Mouse (Mus musculus) testis, adult 2 months (tissue): Measurements from ENCODE around the gene Zfp59. TPM values are rescaled to one million over a fixed set of nuclear protein-coding genes. Genes with fewer than 3 reads are reported as not detected.

Source experiments
- H3K27ac ChIP-seq: fragments of 200-500 bp; 2 replicates; pipeline ENCODE4 v1.5.1; 2012; ENCODE audit warnings: low read depth, low read length; ENCODE audit not compliant: control insufficient read depth, insufficient read depth
- H3K27me3 ChIP-seq: fragments of 200-500 bp; 2 replicates; pipeline ENCODE4 v1.6.1; 2012; ENCODE audit warnings: mild to moderate bottlenecking, low read length, moderate library complexity; ENCODE audit not compliant: control insufficient read depth, insufficient read depth
- H3K36me3 ChIP-seq: fragments of 200-500 bp; 2 replicates; pipeline ENCODE4 v1.6.1; 2012; ENCODE audit warnings: mild to moderate bottlenecking, low read length; ENCODE audit not compliant: control insufficient read depth, insufficient read depth
- H3K4me1 ChIP-seq: fragments of 200-500 bp; 2 replicates; pipeline ENCODE4 v1.6.1; 2012; ENCODE audit warnings: low read length; ENCODE audit not compliant: control insufficient read depth, insufficient read depth
- H3K4me3 ChIP-seq: fragments of 200-500 bp; 2 replicates; pipeline ENCODE4 v1.5.1; 2012; ENCODE audit warnings: low read depth, mild to moderate bottlenecking, low read length, moderate library complexity, mixed read lengths; ENCODE audit not compliant: control insufficient read depth
- CTCF ChIP-seq: fragments of 200-500 bp; IDR thresholded peaks from 2 replicates; pipeline ENCODE4 v1.5.1; 2012; ENCODE audit warnings: low read depth, mild to moderate bottlenecking, inconsistent platforms, low read length, moderate library complexity; ENCODE audit not compliant: control insufficient read depth, insufficient read depth, insufficient replicate concordance
- POLR2A ChIP-seq: fragments of 200-500 bp; IDR thresholded peaks from 2 replicates; pipeline ENCODE4 v1.6.1; 2012; ENCODE audit warnings: low read depth, mild to moderate bottlenecking, inconsistent platforms, low read length, moderate library complexity; ENCODE audit not compliant: control insufficient read depth
- polyA plus RNA-seq: library from polyadenylated mRNA; depleted of rRNA; stranded (reverse); fragments of >200 nt; gene quantifications from 2 replicates; pipeline ENCODE4 v1.2.3, GENCODE M21; 2012; rRNA removed

Gene Zfp59
- polyA plus RNA-seq, 1 experiment = 2.3 TPM

GRCm38 (mm10) chr7:27905061-27905848, 66.8 kb downstream of the Zfp59 start:
- no peak overlapping the region for H3K27ac ChIP-seq
- H3K27me3 ChIP-seq = no peaks in the 10 kb centered on the region
- H3K36me3 ChIP-seq = no peaks in the 10 kb centered on the region
- H3K4me1 ChIP-seq = no peaks in the 10 kb centered on the region
- H3K4me3 ChIP-seq = no peak overlapping the region
- TF ChIP-seq CTCF (no peak), POLR2A (no peak)

Other genes starting within 250 kb of the Zfp59 start
- 54.9 and 58.7 TPM in 2 replicates for gene Akt2, start 247.1 kb upstream of the Zfp59 start, polyA plus RNA-seq
- gene Ttc9b, start 184.7 kb upstream of the Zfp59 start, polyA plus RNA-seq = 0.29 and 0.51 TPM in 2 replicates
- gene Map3k10, start 164.0 kb upstream of the Zfp59 start, polyA plus RNA-seq = 26.6 and 33.7 TPM in 2 replicates
- gene Zfp607b, start 149.3 kb upstream of the Zfp59 start, polyA plus RNA-seq = 27.7 and 38.1 TPM in 2 replicates
- gene Zfp60, start 107.2 kb upstream of the Zfp59 start, polyA plus RNA-seq = 4.7 and 8.0 TPM in 2 replicates
- 4.1 and 6.3 TPM in 2 replicates for gene Zfp626, start 31.4 kb upstream of the Zfp59 start, polyA plus RNA-seq
- 3.4 and 4.3 TPM in 2 replicates for gene Zfp607a, start 18.9 kb downstream of the Zfp59 start, polyA plus RNA-seq
- 10.0 and 15.4 TPM in 2 replicates for gene Zfp974, start 90.9 kb downstream of the Zfp59 start, polyA plus RNA-seq
- 1.5 and 1.6 TPM in 2 replicates for gene Zfp780b, start 140.6 kb downstream of the Zfp59 start, polyA plus RNA-seq
- 1.3 and 2.8 TPM in 2 replicates for gene Zfp850, start 175.5 kb downstream of the Zfp59 start, polyA plus RNA-seq
- gene Psmc4, start 211.5 kb downstream of the Zfp59 start, polyA plus RNA-seq = 55.5 and 57.6 TPM in 2 replicates
- gene Fcgbp, start 232.6 kb downstream of the Zfp59 start, polyA plus RNA-seq = 1.3 and 3.4 TPM in 2 replicates